Mouse (Mus musculus) limb, embryonic 11.5 days (tissue): ENCODE measurements at regions not wholly inside any gene's neighbourhood (a gene's known extent, or its start where the extent isn't known, plus 50 kb on each side); places are given as distances from the start of the nearest gene placed in this dataset.
A peak's percentile ranks its signal among the peaks of the same experiment; 100 is the strongest.

Experiments used
- ATAC-seq: fragments of 200-750 bp; cut with Nextera tagmentation; 2 replicates; pipeline ENCODE4 v1.8.0; 2017; ENCODE audit warnings: low read depth; ENCODE audit not compliant: insufficient number of reproducible peaks, low FRiP score, low TSS enrichment
- DNase-seq: peaks from one replicate; pipeline ENCODE4 v3.0.0-alpha.2; 2015; ENCODE audit warnings: low spot score
- H3K27ac ChIP-seq: fragments of 300-500 bp; sonication (generic); replicated peaks from 2 replicates; pipeline ENCODE4 v1.5.1; 2014; ENCODE audit warnings: low read depth, mild to moderate bottlenecking, low read length
- H3K27me3 ChIP-seq: fragments of 300-500 bp; sonication (generic); 2 replicates; pipeline ENCODE4 v1.6.1; 2014; ENCODE audit warnings: mild to moderate bottlenecking, low read length, mixed read lengths; ENCODE audit not compliant: control insufficient read depth, insufficient read depth
- H3K36me3 ChIP-seq: fragments of 300-500 bp; sonication (generic); 2 replicates; pipeline ENCODE4 v1.6.1; 2014; ENCODE audit warnings: mild to moderate bottlenecking, low read length, moderate library complexity, mixed read lengths; ENCODE audit not compliant: control insufficient read depth, insufficient read depth
- H3K4me1 ChIP-seq: fragments of 300-500 bp; sonication (generic); 2 replicates; pipeline ENCODE4 v1.6.1; 2014; ENCODE audit warnings: low read length, mixed read lengths; ENCODE audit not compliant: control insufficient read depth, insufficient read depth
- H3K4me2 ChIP-seq: fragments of 300-500 bp; sonication (generic); 2 replicates; pipeline ENCODE4 v1.6.1; 2014; ENCODE audit warnings: low read depth, mild to moderate bottlenecking, moderate library complexity; ENCODE audit not compliant: severe bottlenecking
- H3K4me3 ChIP-seq: fragments of 300-500 bp; sonication (generic); 2 replicates; pipeline ENCODE4 v1.5.1; 2014; ENCODE audit warnings: low read depth, low read length
- H3K9ac ChIP-seq: fragments of 300-500 bp; sonication (generic); 2 replicates; pipeline ENCODE4 v1.6.1; 2014; ENCODE audit warnings: mild to moderate bottlenecking, low read length
- H3K9me3 ChIP-seq: fragments of 300-500 bp; sonication (generic); 2 replicates; pipeline ENCODE4 v1.6.1; 2016; ENCODE audit warnings: low read length; ENCODE audit not compliant: control insufficient read depth
- WGBS: fragments of 180-500 bp; shearing (Covaris S2); extraction: QIAGEN DNeasy Blood & Tissue Kit; methylation state at CpG from one replicate; pipeline ENCODE4 v1.1.7; 2014; 5-methylcytosine and 5-hydroxymethylcytosine counted together

- Histone ChIP-seq H3K4me1 (peaks cover 55% of the 10 kb centered on the region), H3K4me2 (no peak overlapping the region), H3K36me3 (no peaks in the 10 kb centered on the region), H3K9me3 (no peaks in the 10 kb centered on the region), H3K4me3 (no peak overlapping the region), H3K27me3 (no peaks in the 10 kb centered on the region), H3K27ac (no peak overlapping the region), H3K9ac (no peak overlapping the region)
- WGBS, result 87% methylated on average over 6 of the region's 6 CpGs
- DNase-seq (no peak), ATAC-seq (no peak)
Measured at GRCm38 (mm10) chr17:83962126-83962525, 114.4 kb upstream of the Haao start.

GRCm38 (mm10) chr17:83960821-83961220 lies 113.1 kb upstream of the Haao start:
- DNase-seq, result no peak
- WGBS, result 66% methylated on average over 7 of the region's 7 CpGs

GRCm38 (mm10) chr17:83960158-83960557 lies 112.4 kb upstream of the Haao start:
- Histone ChIP-seq H3K4me2 (no peak overlapping the region), H3K27me3 (no peaks in the 10 kb centered on the region), H3K27ac (0 out of 2 replicates have a peak overlapping the region, but pooled peaks have one; percentile 16), H3K4me1 (peaks cover 65% of the 10 kb centered on the region), H3K9me3 (no peaks in the 10 kb centered on the region), H3K36me3 (no peaks in the 10 kb centered on the region), H3K4me3 (no peak overlapping the region), H3K9ac (no peak overlapping the region)
- 32% methylated on average over 3 of the region's 3 CpGs for WGBS
- ATAC-seq (no peak), DNase-seq (no peak)

More at GRCm38 (mm10) chr17:83960821-83961220, 113.1 kb upstream of the Haao start:
- Histone ChIP-seq H3K4me2 (no peak overlapping the region), H3K4me1 (peaks cover 67% of the 10 kb centered on the region), H3K27me3 (no peaks in the 10 kb centered on the region), H3K27ac (no peak overlapping the region; the same call in 1 of the 2 replicates), H3K4me3 (no peak overlapping the region), H3K9me3 (no peaks in the 10 kb centered on the region), H3K36me3 (no peaks in the 10 kb centered on the region), H3K9ac (no peak overlapping the region)
- no peak for ATAC-seq

- Histone ChIP-seq H3K9me3 (no peaks in the 10 kb centered on the region), H3K27ac (no peak overlapping the region), H3K36me3 (no peaks in the 10 kb centered on the region), H3K9ac (no peak overlapping the region), H3K4me1 (peaks cover 67% of the 10 kb centered on the region), H3K4me3 (no peak overlapping the region), H3K4me2 (no peak overlapping the region), H3K27me3 (no peaks in the 10 kb centered on the region)
- WGBS, result 47% methylated on average over 9 of the region's 9 CpGs
- ATAC-seq, result no peak
- DNase-seq, result no peak
Measured at GRCm38 (mm10) chr17:83959159-83959848, 111.5 kb upstream of the Haao start.

- H3K27me3 ChIP-seq, result no peaks in the 10 kb centered on the region
- no peaks in the 10 kb centered on the region for H3K9me3 ChIP-seq
- H3K4me1 ChIP-seq, result peaks cover 67% of the 10 kb centered on the region
- H3K9ac ChIP-seq, result no peak overlapping the region
- H3K27ac ChIP-seq, result no peak overlapping the region
- no peaks in the 10 kb centered on the region for H3K36me3 ChIP-seq
- DNase-seq (no peak), ATAC-seq (no peak)
- WGBS, result 82% methylated on average over 3 of the region's 3 CpGs
- H3K4me2 ChIP-seq, result no peak overlapping the region
- H3K4me3 ChIP-seq, result no peak overlapping the region
Measured at GRCm38 (mm10) chr17:83958706-83959105, 110.9 kb upstream of the Haao start.

GRCm38 (mm10) chr17:83957661-83958540 lies 110.1 kb upstream of the Haao start:
- no peak overlapping the region for H3K9ac ChIP-seq
- H3K27me3 ChIP-seq, result no peaks in the 10 kb centered on the region
- no peak overlapping the region for H3K4me2 ChIP-seq
- H3K36me3 ChIP-seq, result no peaks in the 10 kb centered on the region
- peaks cover 66% of the 10 kb centered on the region for H3K4me1 ChIP-seq
- DNase-seq (no peak), ATAC-seq (no peak)
- H3K4me3 ChIP-seq, result no peak overlapping the region
- 58% methylated on average over 10 of the region's 12 CpGs for WGBS
- peak overlapping the region; percentile 36; the same call in 1 of the 2 replicates for H3K27ac ChIP-seq
- no peaks in the 10 kb centered on the region for H3K9me3 ChIP-seq

GRCm38 (mm10) chr17:83956821-83957565 lies 109.2 kb upstream of the Haao start:
- Histone ChIP-seq H3K4me1 (peaks cover 62% of the 10 kb centered on the region), H3K36me3 (no peaks in the 10 kb centered on the region), H3K9ac (no peak overlapping the region), H3K9me3 (no peaks in the 10 kb centered on the region), H3K27ac (peak overlapping the region; percentile 93), H3K27me3 (no peaks in the 10 kb centered on the region), H3K4me2 (no peak overlapping the region), H3K4me3 (no peak overlapping the region)
- DNase-seq (no peak), ATAC-seq (no peak)
- WGBS, result 27% methylated on average over 12 of the region's 12 CpGs

- Histone ChIP-seq H3K36me3 (no peaks in the 10 kb centered on the region), H3K9me3 (no peaks in the 10 kb centered on the region), H3K27me3 (no peaks in the 10 kb centered on the region), H3K4me2 (no peak overlapping the region), H3K4me1 (peaks cover 62% of the 10 kb centered on the region), H3K27ac (peak overlapping the region; percentile 93), H3K4me3 (no peak overlapping the region), H3K9ac (no peak overlapping the region)
- 24% methylated on average over 5 of the region's 5 CpGs for WGBS
- DNase-seq (peak; percentile 50), ATAC-seq (0 out of 2 replicates have a peak, but pooled peaks have one; percentile 10)
Measured at GRCm38 (mm10) chr17:83955978-83956377, 108.2 kb upstream of the Haao start.
